Mouse (Mus musculus): Measurements from ENCODE around the gene Plscr3.

GRCm38 (mm10) chr11:69837604-69837951 lies 8.6 kb upstream of the Plscr3 start, which contains the start of gene Nlgn2:
- TF ChIP-seq POLR2A (IDR thresholded peaks at IDR 0.05; ENCODE audit: control insufficient read depth, extremely low read depth, insufficient read depth, low read length, poor library complexity) (no peak), CTCF (IDR thresholded peaks at IDR 0.05; ENCODE audit: borderline replicate concordance, control insufficient read depth, extremely low read depth, insufficient read depth, low read length, poor library complexity) (no peak)

All from thymus, adult 2 months (tissue).